Comparison of ENCODE assay signal across 21 mouse cellular contexts in genomic region chr5:112389352-112389751, GRCm38 (mm10). TPM values are rescaled to one million over a fixed set of nuclear protein-coding genes. Genes with fewer than 3 reads are reported as not detected.
DNase-seq lines count a peak whose midpoint lies in the region; ATAC-seq and TF ChIP-seq lines count a peak whose summit lies in the region.
"Had no signal": no experiment of that assay in that cellular context is flagged by ENCODE, and none has a peak within 500 bp of the region (broad histone marks: within the 10 kb centered on the region; RNA-seq: fewer than 3 reads in every experiment).

No protein-coding gene starts in this region.

- 0 out of 2 replicates have a peak, but pooled peaks cover 17% of the 10 kb centered on the region for H3K4me1 ChIP-seq in forebrain, postnatal 0 days (ENCODE audit: insufficient read depth)
- peaks cover 48% of the 10 kb centered on the region for H3K4me1 ChIP-seq in forebrain, embryonic 13.5 days
- peaks cover 25% of the 10 kb centered on the region for H3K4me1 ChIP-seq in midbrain, embryonic 12.5 days
- peaks cover 14% of the 10 kb centered on the region for H3K4me1 ChIP-seq in kidney, embryonic 15.5 days

- no peaks in the 10 kb centered on the region for H3K9me3 ChIP-seq in forebrain, postnatal 0 days (ENCODE audit: low read length)
- no peaks in the 10 kb centered on the region for H3K9me3 ChIP-seq in forebrain, embryonic 13.5 days (replicated peaks)
- H3K9me3 ChIP-seq in midbrain, embryonic 12.5 days = no peaks in the 10 kb centered on the region
- H3K9me3 ChIP-seq in kidney, embryonic 15.5 days (replicated peaks) = no peaks in the 10 kb centered on the region
- H3K9me3 ChIP-seq: liver, embryonic 12.5 days had no signal

- ATAC-seq in forebrain, postnatal 0 days = peak; percentile 33; the same call in 1 of the 2 replicates
- no peak for ATAC-seq in forebrain, embryonic 13.5 days
- no peak for ATAC-seq in midbrain, embryonic 12.5 days (ENCODE audit: low FRiP score, low read depth)
- ATAC-seq in kidney, embryonic 15.5 days (replicated peaks; ENCODE audit: low FRiP score) = no peak
- ATAC-seq: liver, embryonic 12.5 days; lung, postnatal 0 days had no signal

- H3K4me2 ChIP-seq in forebrain, postnatal 0 days (ENCODE audit: low read depth) = no peak overlapping the region
- H3K4me2 ChIP-seq in forebrain, embryonic 13.5 days = no peak overlapping the region
- 0 out of 2 replicates have a peak overlapping the region, but pooled peaks have one; percentile 7 for H3K4me2 ChIP-seq in midbrain, embryonic 12.5 days (replicated peaks)
- H3K4me2 ChIP-seq in kidney, embryonic 15.5 days = no peak overlapping the region
- H3K4me2 ChIP-seq: liver, embryonic 12.5 days had no signal

- no peaks in the 10 kb centered on the region for H3K27me3 ChIP-seq in forebrain, postnatal 0 days (ENCODE audit: insufficient read depth, low read length)
- no peaks in the 10 kb centered on the region for H3K27me3 ChIP-seq in forebrain, embryonic 13.5 days
- peaks cover 25% of the 10 kb centered on the region for H3K27me3 ChIP-seq in midbrain, embryonic 12.5 days
- peaks cover 29% of the 10 kb centered on the region for H3K27me3 ChIP-seq in kidney, embryonic 15.5 days

- no peak overlapping the region for H3K4me3 ChIP-seq in forebrain, postnatal 0 days (ENCODE audit: low read depth, low read length)
- H3K4me3 ChIP-seq in forebrain, embryonic 13.5 days = no peak overlapping the region
- no peak overlapping the region for H3K4me3 ChIP-seq in midbrain, embryonic 12.5 days
- H3K4me3 ChIP-seq in kidney, embryonic 15.5 days (replicated peaks) = no peak overlapping the region
- H3K4me3 ChIP-seq: erythroblast, embryonic 14.5 days; liver, embryonic 12.5 days had no signal

- no peak overlapping the region for H3K27ac ChIP-seq in forebrain, postnatal 0 days (ENCODE audit: low read depth, low read length)
- no peak overlapping the region for H3K27ac ChIP-seq in forebrain, embryonic 13.5 days
- no peak overlapping the region for H3K27ac ChIP-seq in midbrain, embryonic 12.5 days (replicated peaks)
- no peak overlapping the region for H3K27ac ChIP-seq in kidney, embryonic 15.5 days
- H3K27ac ChIP-seq: liver, embryonic 12.5 days had no signal

- TF ChIP-seq CTCF in forebrain, postnatal 0 days (IDR thresholded peaks at IDR 0.05; ENCODE audit: low read depth) = no peak

- 75% methylated on average over 9 of the region's 9 CpGs for WGBS in forebrain, postnatal 0 days
- WGBS in forebrain, embryonic 13.5 days = 78% methylated on average over 9 of the region's 9 CpGs
- WGBS in midbrain, embryonic 12.5 days = 78% methylated on average over 9 of the region's 9 CpGs
- 68% methylated on average over 9 of the region's 9 CpGs for WGBS in kidney, embryonic 15.5 days

- no peak for DNase-seq in forebrain, postnatal 0 days
- peak; percentile 67 for DNase-seq in right cerebral cortex, adult 18-20 months
- no peak for DNase-seq in right cerebral cortex, postnatal 4 days
- no peak for DNase-seq in spleen, postnatal 14 days (ENCODE audit: low spot score in 2 of 2)
- DNase-seq: adrenal gland, postnatal 36 days; gastrocnemius, postnatal 10 days; heart, postnatal 36 days; kidney, adult 11 months; right cerebral cortex, postnatal 25 days had no signal

- H3K36me3 ChIP-seq in forebrain, postnatal 0 days (ENCODE audit: insufficient read depth) = peaks cover 57% of the 10 kb centered on the region
- peaks cover 75% of the 10 kb centered on the region for H3K36me3 ChIP-seq in forebrain, embryonic 13.5 days (ENCODE audit: poor library complexity, severe bottlenecking)
- peaks cover 64% of the 10 kb centered on the region for H3K36me3 ChIP-seq in midbrain, embryonic 12.5 days
- H3K36me3 ChIP-seq in kidney, embryonic 15.5 days = no peaks in the 10 kb centered on the region
- H3K36me3 ChIP-seq: liver, embryonic 12.5 days had no signal

- peak overlapping the region; percentile 33 for H3K9ac ChIP-seq in forebrain, postnatal 0 days
- no peak overlapping the region for H3K9ac ChIP-seq in forebrain, embryonic 13.5 days
- H3K9ac ChIP-seq in midbrain, embryonic 12.5 days (replicated peaks) = no peak overlapping the region
- H3K9ac ChIP-seq in kidney, embryonic 15.5 days = no peak overlapping the region
- H3K9ac ChIP-seq: liver, embryonic 12.5 days had no signal

RNA-seq across cellular contexts. Expression of gene Asphd2, which starts 5.3 kb away (rescaled TPM):
- total RNA-seq in forebrain, postnatal 0 days (2014; rRNA removed) = 132 and 138 TPM in 2 replicates
- polyA plus RNA-seq in forebrain, postnatal 0 days (2015; fragmentation: Nextera tagmentation; extraction: Ambion mirVana) = 128 and 132 TPM in 2 replicates
- polyA plus RNA-seq in forebrain, embryonic 13.5 days (2015; fragmentation: Nextera tagmentation; extraction: Ambion mirVana) = 21.4 and 23.8 TPM in 2 replicates
- polyA plus RNA-seq in midbrain, embryonic 12.5 days (2016; fragmentation: Nextera tagmentation; extraction: Ambion mirVana) = 58.3 and 65.7 TPM in 2 replicates
- 6.9 and 8.1 TPM in 2 replicates for polyA plus RNA-seq in kidney, embryonic 15.5 days (2015; fragmentation: Nextera tagmentation; extraction: Ambion mirVana)
- total RNA-seq: megakaryocyte-erythroid progenitor cell, adult 5-6 weeks; neutrophil, adult 5-6 weeks had no signal
- polyA plus RNA-seq: erythroblast, embryonic 14.5 days had no signal

RNA-seq across cellular contexts. Expression of gene Gm6583, which starts 33.5 kb away (rescaled TPM):
- total RNA-seq in forebrain, postnatal 0 days (2014; rRNA removed) = not detected in 2 replicates
- not detected in 2 replicates for polyA plus RNA-seq in forebrain, postnatal 0 days (2015; fragmentation: Nextera tagmentation; extraction: Ambion mirVana)
- 0.18 and 0.23 TPM in 2 replicates for polyA plus RNA-seq in forebrain, embryonic 13.5 days (2015; fragmentation: Nextera tagmentation; extraction: Ambion mirVana)
- polyA plus RNA-seq in midbrain, embryonic 12.5 days (2016; fragmentation: Nextera tagmentation; extraction: Ambion mirVana) = 0.26 and 0.30 TPM in 2 replicates
- polyA plus RNA-seq in kidney, embryonic 15.5 days (2015; fragmentation: Nextera tagmentation; extraction: Ambion mirVana) = 0.19 and 0.26 TPM in 2 replicates
- total RNA-seq: adrenal gland, postnatal 36 days; gastrocnemius, postnatal 10 days; heart, adult 8-10 months; megakaryocyte-erythroid progenitor cell, adult 5-6 weeks; neutrophil, adult 5-6 weeks had no signal

RNA-seq across cellular contexts. Expression of gene Hps4, which starts 46.5 kb away (rescaled TPM):
- 24.6 and 25.4 TPM in 2 replicates for total RNA-seq in forebrain, postnatal 0 days (2014; rRNA removed)
- 23.7 and 26.5 TPM in 2 replicates for polyA plus RNA-seq in forebrain, postnatal 0 days (2015; fragmentation: Nextera tagmentation; extraction: Ambion mirVana)
- polyA plus RNA-seq in forebrain, embryonic 13.5 days (2015; fragmentation: Nextera tagmentation; extraction: Ambion mirVana) = 28.9 and 33.0 TPM in 2 replicates
- polyA plus RNA-seq in midbrain, embryonic 12.5 days (2016; fragmentation: Nextera tagmentation; extraction: Ambion mirVana) = 35.7 and 38.4 TPM in 2 replicates
- 33.4 and 39.1 TPM in 2 replicates for polyA plus RNA-seq in kidney, embryonic 15.5 days (2015; fragmentation: Nextera tagmentation; extraction: Ambion mirVana)

RNA-seq across cellular contexts. Expression of gene Srrd, which starts 46.5 kb away (rescaled TPM):
- 61.5 and 67.9 TPM in 2 replicates for total RNA-seq in forebrain, postnatal 0 days (2014; rRNA removed)
- 51.1 and 52.2 TPM in 2 replicates for polyA plus RNA-seq in forebrain, postnatal 0 days (2015; fragmentation: Nextera tagmentation; extraction: Ambion mirVana)
- 47.3 and 57.6 TPM in 2 replicates for polyA plus RNA-seq in forebrain, embryonic 13.5 days (2015; fragmentation: Nextera tagmentation; extraction: Ambion mirVana)
- 48.4 and 48.6 TPM in 2 replicates for polyA plus RNA-seq in midbrain, embryonic 12.5 days (2016; fragmentation: Nextera tagmentation; extraction: Ambion mirVana)
- 38.5 and 44.8 TPM in 2 replicates for polyA plus RNA-seq in kidney, embryonic 15.5 days (2015; fragmentation: Nextera tagmentation; extraction: Ambion mirVana)

RNA-seq across cellular contexts. Expression of gene Gm6588, which starts 59.9 kb away (rescaled TPM):
- total RNA-seq in forebrain, postnatal 0 days (2014; rRNA removed) = not detected in 2 replicates
- polyA plus RNA-seq in forebrain, postnatal 0 days (2015; fragmentation: Nextera tagmentation; extraction: Ambion mirVana) = 0.11 TPM in 1 of 2 replicates, not detected in the other
- 0.68 and 1.1 TPM in 2 replicates for polyA plus RNA-seq in forebrain, embryonic 13.5 days (2015; fragmentation: Nextera tagmentation; extraction: Ambion mirVana)
- polyA plus RNA-seq in midbrain, embryonic 12.5 days (2016; fragmentation: Nextera tagmentation; extraction: Ambion mirVana) = 0.42 and 0.58 TPM in 2 replicates
- polyA plus RNA-seq in kidney, embryonic 15.5 days (2015; fragmentation: Nextera tagmentation; extraction: Ambion mirVana) = not detected in 2 replicates
- total RNA-seq: adrenal gland, postnatal 36 days; gastrocnemius, postnatal 10 days; heart, adult 8-10 months; heart, postnatal 36 days; left cerebral cortex, adult 8-10 months; megakaryocyte-erythroid progenitor cell, adult 5-6 weeks; MEL; neutrophil, adult 5-6 weeks had no signal
- polyA plus RNA-seq: erythroblast, embryonic 14.5 days; liver, embryonic 12.5 days; lung, postnatal 0 days; thymus, postnatal 0 days had no signal
